ENCODE assay signal across 11 mouse cellular contexts in the genomic region with DNA sequence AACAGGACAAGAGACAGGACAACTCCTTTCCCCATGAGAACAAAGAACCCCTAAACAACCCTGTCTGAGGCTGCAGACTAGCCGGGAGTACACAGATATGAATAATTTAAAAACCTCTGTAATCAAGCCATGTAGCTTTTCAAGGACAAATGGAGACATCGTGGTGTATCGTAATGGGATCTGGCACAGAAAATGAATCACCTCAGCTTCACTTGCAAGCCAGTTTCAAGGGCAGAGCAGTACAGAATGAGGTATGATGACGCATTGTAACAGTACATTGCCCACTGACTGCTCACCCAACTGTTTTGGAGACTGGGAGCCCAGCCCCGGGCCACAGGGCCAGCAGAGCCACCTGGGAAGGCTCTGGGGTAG. TPM values are rescaled to one million over a fixed set of nuclear protein-coding genes. Genes with fewer than 3 reads are reported as not detected.
DNase-seq lines count a peak whose midpoint lies in the region; ATAC-seq lines count a peak whose summit lies in the region.
"Had no signal": no experiment of that assay in that cellular context is flagged by ENCODE, and none has a peak within 500 bp of the region (broad histone marks: within the 10 kb centered on the region; RNA-seq: fewer than 3 reads in every experiment).

No protein-coding gene starts in this region.

- ATAC-seq in forebrain, embryonic 16.5 days, result no peak
- ATAC-seq in kidney, embryonic 15.5 days (replicated peaks; ENCODE audit: low FRiP score), result no peak

- H3K9ac ChIP-seq in forebrain, embryonic 16.5 days (replicated peaks; ENCODE audit: low read depth, low read length), result no peak overlapping the region
- H3K9ac ChIP-seq in kidney, embryonic 15.5 days, result no peak overlapping the region

- no peak overlapping the region for H3K4me2 ChIP-seq in forebrain, embryonic 16.5 days (ENCODE audit: low read length)
- H3K4me2 ChIP-seq in kidney, embryonic 15.5 days, result no peak overlapping the region

- no peaks in the 10 kb centered on the region for H3K9me3 ChIP-seq in forebrain, embryonic 10.5 days
- H3K9me3 ChIP-seq in forebrain, embryonic 16.5 days (ENCODE audit: control insufficient read depth, low read length), result no peaks in the 10 kb centered on the region
- H3K9me3 ChIP-seq in midbrain, embryonic 10.5 days (replicated peaks), result no peaks in the 10 kb centered on the region
- H3K9me3 ChIP-seq in kidney, embryonic 15.5 days (replicated peaks), result no peaks in the 10 kb centered on the region

- peaks cover 24% of the 10 kb centered on the region for H3K4me1 ChIP-seq in forebrain, embryonic 10.5 days
- peaks cover 6% of the 10 kb centered on the region; the same call in 1 of the 2 replicates for H3K4me1 ChIP-seq in forebrain, embryonic 16.5 days (replicated peaks; ENCODE audit: control insufficient read depth, insufficient read depth, low read length)
- peaks cover 23% of the 10 kb centered on the region for H3K4me1 ChIP-seq in midbrain, embryonic 10.5 days
- H3K4me1 ChIP-seq in kidney, embryonic 15.5 days, result 0 out of 2 replicates have a peak, but pooled peaks cover 8% of the 10 kb centered on the region

- no peaks in the 10 kb centered on the region for H3K36me3 ChIP-seq in forebrain, embryonic 10.5 days (replicated peaks)
- no peaks in the 10 kb centered on the region for H3K36me3 ChIP-seq in forebrain, embryonic 16.5 days (ENCODE audit: control insufficient read depth, insufficient read depth)
- no peaks in the 10 kb centered on the region for H3K36me3 ChIP-seq in midbrain, embryonic 10.5 days
- H3K36me3 ChIP-seq in kidney, embryonic 15.5 days, result no peaks in the 10 kb centered on the region

- no peak overlapping the region for H3K4me3 ChIP-seq in forebrain, embryonic 10.5 days
- H3K4me3 ChIP-seq in forebrain, embryonic 16.5 days (replicated peaks; ENCODE audit: low read length), result no peak overlapping the region
- H3K4me3 ChIP-seq in midbrain, embryonic 10.5 days, result no peak overlapping the region
- H3K4me3 ChIP-seq in kidney, embryonic 15.5 days (replicated peaks), result no peak overlapping the region

- no peak for DNase-seq in forebrain, embryonic 10.5 days (ENCODE audit: extremely low spot score, low spot score)
- peak; percentile 15 for DNase-seq in thymus, postnatal 4 days
- no peak for DNase-seq in thymus, postnatal 25 days
- no peak for DNase-seq in midbrain, embryonic 10.5 days (ENCODE audit: low spot score)
- no peak for DNase-seq in kidney, postnatal 14 days
- no peak for DNase-seq in left cerebral cortex, postnatal 14 days (ENCODE audit: low spot score in 2 of 2)

- H3K27ac ChIP-seq in forebrain, embryonic 10.5 days, result peak overlapping the region; percentile 46; the same call in 1 of the 2 replicates
- H3K27ac ChIP-seq in forebrain, embryonic 16.5 days (ENCODE audit: low read length), result no peak overlapping the region
- H3K27ac ChIP-seq in midbrain, embryonic 10.5 days (replicated peaks), result peak overlapping the region; percentile 73
- H3K27ac ChIP-seq in kidney, embryonic 15.5 days, result no peak overlapping the region

- intact Hi-C loops in left cerebral cortex, postnatal 14 days (cut with DNase I), result no loop called here

- no peaks in the 10 kb centered on the region for H3K27me3 ChIP-seq in forebrain, embryonic 10.5 days (ENCODE audit: poor library complexity, severe bottlenecking)
- H3K27me3 ChIP-seq in forebrain, embryonic 16.5 days (replicated peaks; ENCODE audit: control insufficient read depth, insufficient read depth, low read length), result no peaks in the 10 kb centered on the region
- no peaks in the 10 kb centered on the region for H3K27me3 ChIP-seq in midbrain, embryonic 10.5 days (ENCODE audit: low read depth, poor library complexity, severe bottlenecking)
- H3K27me3 ChIP-seq in kidney, embryonic 15.5 days, result no peaks in the 10 kb centered on the region

- WGBS in forebrain, embryonic 10.5 days, result 83% methylated on average over 5 of the region's 5 CpGs
- WGBS in forebrain, embryonic 16.5 days, result 59% methylated on average over 5 of the region's 5 CpGs
- WGBS in midbrain, embryonic 10.5 days, result 76% methylated on average over 5 of the region's 5 CpGs
- 42% methylated on average over 5 of the region's 5 CpGs for WGBS in kidney, embryonic 15.5 days

RNA-seq across cellular contexts. Expression of a gene that starts 28.2 kb away (rescaled TPM):
- not detected in 2 replicates for polyA plus RNA-seq in forebrain, embryonic 10.5 days (2016; fragmentation: Nextera tagmentation; extraction: Ambion mirVana)
- polyA plus RNA-seq in forebrain, embryonic 16.5 days (2015; fragmentation: Nextera tagmentation; extraction: Ambion mirVana), result not detected in 2 replicates
- not detected in 2 replicates for polyA plus RNA-seq in midbrain, embryonic 10.5 days (2016; fragmentation: Nextera tagmentation; extraction: Ambion mirVana)
- not detected in 2 replicates for polyA plus RNA-seq in kidney, embryonic 15.5 days (2015; fragmentation: Nextera tagmentation; extraction: Ambion mirVana)
- total RNA-seq in left cerebral cortex, postnatal 14 days (2021), result not detected
- total RNA-seq: heart, postnatal 14 days; liver, adult 2 months had no signal
- polyA plus RNA-seq: embryonic facial prominence, embryonic 11.5 days; liver, adult 2 months had no signal

RNA-seq across cellular contexts. Expression of a gene that starts 36.6 kb away (rescaled TPM):
- polyA plus RNA-seq in forebrain, embryonic 10.5 days (2016; fragmentation: Nextera tagmentation; extraction: Ambion mirVana), result 0.28 and 0.37 TPM in 2 replicates
- 0.09 TPM in 1 of 2 replicates, not detected in the other for polyA plus RNA-seq in forebrain, embryonic 16.5 days (2015; fragmentation: Nextera tagmentation; extraction: Ambion mirVana)
- 0.16 and 0.35 TPM in 2 replicates for polyA plus RNA-seq in midbrain, embryonic 10.5 days (2016; fragmentation: Nextera tagmentation; extraction: Ambion mirVana)
- 2.1 and 2.2 TPM in 2 replicates for polyA plus RNA-seq in kidney, embryonic 15.5 days (2015; fragmentation: Nextera tagmentation; extraction: Ambion mirVana)
- total RNA-seq in left cerebral cortex, postnatal 14 days (2021), result not detected
- total RNA-seq: liver, adult 2 months had no signal

Comparison
In these comparisons a context has a peak if more than half of its experiments do, and no peak if none do; other contexts are left out.
1. H3K27ac ChIP-seq: peak in forebrain, embryonic 10.5 days (single experiment) and midbrain, embryonic 10.5 days (single experiment); none in forebrain, embryonic 16.5 days (single experiment) and kidney, embryonic 15.5 days (single experiment).